Mouse (Mus musculus) bone marrow macrophage, adult 2 months (primary cell): Measurements from ENCODE around the gene Capg.

Experiments used
- CTCF ChIP-seq: IDR thresholded peaks from 2 replicates; pipeline ENCODE4 v1.5.1; 2012; ENCODE audit warnings: low read depth, mild to moderate bottlenecking, low read length, moderate library complexity
- POLR2A ChIP-seq: IDR thresholded peaks from 2 replicates; pipeline ENCODE4 v1.6.1; 2012; ENCODE audit warnings: mild to moderate bottlenecking, low read depth, low read length, borderline replicate concordance

DNA sequence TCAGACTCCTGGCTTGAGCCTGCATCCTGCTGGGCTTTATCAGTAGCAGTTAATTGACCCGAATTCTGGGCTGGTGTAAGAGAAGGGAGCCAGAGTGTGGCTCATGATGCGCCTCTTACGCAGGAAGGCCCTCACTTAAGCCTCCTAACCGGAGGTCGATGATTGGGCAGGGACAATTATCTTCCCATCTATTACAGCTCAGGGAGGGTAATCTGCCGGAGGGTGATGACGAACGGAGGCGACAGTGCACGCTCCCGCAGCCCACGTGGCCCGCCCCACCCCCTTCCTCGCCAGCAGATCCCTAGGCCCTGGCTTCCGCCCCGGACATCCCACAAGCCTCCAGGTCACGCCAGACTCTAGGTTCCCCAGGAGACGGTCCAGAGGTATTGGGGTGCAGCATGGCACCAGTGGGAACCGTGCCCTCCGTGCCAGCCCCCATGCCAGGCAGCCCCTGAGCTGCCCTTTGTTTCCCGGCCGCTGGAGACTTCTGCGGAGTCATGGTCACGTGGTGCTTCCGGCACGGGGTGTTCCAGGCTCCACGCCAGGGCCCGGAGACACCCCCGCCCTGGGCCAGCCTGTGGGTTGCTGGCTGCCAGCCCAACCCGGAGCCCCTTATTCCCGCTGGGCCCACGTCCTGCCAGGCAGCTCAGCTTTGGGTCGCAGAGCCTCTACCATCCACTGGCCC is 31.7 kb upstream of the Capg start:
- TF ChIP-seq CTCF (no peak), POLR2A (no peak)
